Mouse (Mus musculus) gonadal fat pad, adult 2 months (tissue): Measurements from ENCODE around the gene Bst2. TPM values are rescaled to one million over a fixed set of nuclear protein-coding genes. Genes with fewer than 3 reads are reported as not detected.
"Not testable (repeated sequence)": the region's sequence is repeated elsewhere in the genome, so short reads cannot be mapped to it uniquely, and the experiment has no call there.

Experiments
- DNase-seq: peaks from one replicate; pipeline ENCODE4 v3.0.0-alpha.2; 2012; ENCODE audit warnings: low read depth
- polyA plus RNA-seq: library from polyadenylated mRNA; depleted of rRNA; stranded (reverse); fragments of >200 nt; gene quantifications from 2 replicates; pipeline ENCODE4 v1.2.3, GENCODE M21; 2012

Gene Bst2
- polyA plus RNA-seq, 1 experiment = 123 TPM

DNA sequence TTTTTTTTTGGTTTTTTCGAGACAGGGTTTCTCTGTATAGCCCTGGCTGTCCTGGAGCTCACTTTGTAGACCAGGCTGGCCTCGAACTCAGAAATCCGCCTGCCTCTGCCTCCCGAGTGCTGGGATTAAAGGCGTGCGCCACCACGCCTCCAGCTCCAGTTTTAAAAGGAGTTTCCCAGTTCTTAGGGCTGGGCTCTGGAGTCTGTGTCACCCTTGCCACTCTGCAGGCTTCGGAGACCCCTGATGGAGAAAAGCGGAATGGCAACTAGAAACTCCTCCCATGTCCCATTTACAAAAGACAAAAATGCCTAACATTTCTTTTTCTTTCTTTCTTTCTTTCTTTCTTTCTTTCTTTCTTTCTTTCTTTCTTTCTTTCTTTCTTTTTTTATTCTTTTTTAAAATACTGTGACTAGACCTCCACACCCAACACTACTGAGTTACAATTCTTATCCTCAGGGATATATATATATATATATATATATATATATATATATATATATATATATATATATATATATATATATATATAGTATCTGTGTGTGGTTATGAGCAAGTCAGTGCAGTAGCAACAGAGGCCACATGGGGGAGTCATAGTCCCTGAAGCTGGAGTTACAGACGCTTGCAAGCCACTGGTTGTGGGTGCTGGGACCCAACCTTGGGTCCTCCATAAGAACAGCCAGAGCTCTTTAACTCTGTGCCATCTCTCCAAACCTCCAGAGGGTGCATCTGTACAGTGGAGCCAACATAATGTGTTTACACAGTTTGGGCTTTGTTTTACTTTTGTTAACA lies 18.0 kb downstream of the Bst2 start:
- not testable (repeated sequence) for DNase-seq

GRCm38 (mm10) chr8:71516786-71517185 lies 20.5 kb downstream of the Bst2 start:
- no peak for DNase-seq

DNA sequence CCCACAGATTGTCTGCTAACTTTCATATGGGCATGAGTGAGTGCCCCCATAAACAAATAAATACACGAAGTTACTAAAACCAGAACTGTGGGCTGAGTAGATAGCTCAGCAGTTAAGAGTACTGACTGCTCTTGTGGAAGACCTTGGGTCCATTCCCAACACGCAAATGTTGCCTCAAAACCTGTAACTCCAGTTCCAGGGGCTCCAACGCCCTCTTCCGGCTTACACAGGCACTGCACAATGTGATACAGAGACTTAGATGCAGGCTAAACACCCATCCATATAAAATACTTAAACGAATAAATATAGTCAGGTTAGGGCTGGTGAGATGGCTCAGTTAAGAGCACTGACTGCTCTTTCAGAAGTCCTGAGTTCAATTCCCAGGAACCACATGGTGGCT lies 22.2 kb downstream of the Bst2 start:
- no peak for DNase-seq

GRCm38 (mm10) chr8:71513018-71513754 lies 24.1 kb downstream of the Bst2 start:
- no peak for DNase-seq

DNA sequence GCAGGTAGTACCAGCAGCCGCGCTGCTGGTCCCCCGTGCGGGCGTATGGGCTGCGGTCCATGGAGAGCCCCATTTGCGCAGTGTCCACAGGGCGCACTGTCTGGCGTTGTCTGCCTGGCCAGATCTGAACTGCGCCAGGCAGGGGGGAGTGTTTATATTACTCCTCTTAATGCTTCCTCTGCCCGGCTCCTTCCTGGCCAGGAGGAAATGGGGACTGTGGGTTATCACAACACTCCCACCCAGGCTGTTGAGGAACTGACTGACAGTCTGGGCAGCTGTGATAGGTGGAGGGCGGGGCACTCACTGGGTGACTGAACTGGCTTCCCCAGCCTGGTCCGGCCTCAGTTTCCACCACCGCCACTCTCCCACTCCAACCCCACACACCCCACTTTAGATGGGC lies 25.6 kb downstream of the Bst2 start, which contains the start of gene Plvap:
TSS of gene Plvap (minus strand) at position 109 of the 400 bp plus-strand sequence.
- no peak for DNase-seq

DNA sequence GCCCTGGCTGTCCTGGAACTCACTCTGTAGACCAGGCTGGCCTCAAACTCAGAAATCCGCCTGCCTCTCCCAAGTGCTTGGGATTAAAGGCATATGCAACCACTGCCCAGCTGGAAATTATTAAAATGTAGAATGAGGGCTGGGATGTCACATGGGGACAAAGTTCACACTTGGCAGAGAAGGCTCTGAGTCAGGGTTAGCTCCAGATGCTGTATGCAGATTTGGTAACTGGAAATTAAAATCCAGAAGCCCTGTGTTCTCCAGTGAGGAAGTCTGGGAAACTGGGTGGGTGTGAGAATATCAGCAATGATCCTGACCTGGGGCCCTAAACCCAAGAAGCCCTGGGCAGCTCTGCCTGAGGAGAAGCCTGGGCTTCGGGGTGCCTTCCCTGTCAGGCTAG lies 27.9 kb downstream of the Bst2 start:
- DNase-seq = no peak

GRCm38 (mm10) chr8:71507589-71508104 lies 29.6 kb downstream of the Bst2 start:
- DNase-seq = no peak

DNA sequence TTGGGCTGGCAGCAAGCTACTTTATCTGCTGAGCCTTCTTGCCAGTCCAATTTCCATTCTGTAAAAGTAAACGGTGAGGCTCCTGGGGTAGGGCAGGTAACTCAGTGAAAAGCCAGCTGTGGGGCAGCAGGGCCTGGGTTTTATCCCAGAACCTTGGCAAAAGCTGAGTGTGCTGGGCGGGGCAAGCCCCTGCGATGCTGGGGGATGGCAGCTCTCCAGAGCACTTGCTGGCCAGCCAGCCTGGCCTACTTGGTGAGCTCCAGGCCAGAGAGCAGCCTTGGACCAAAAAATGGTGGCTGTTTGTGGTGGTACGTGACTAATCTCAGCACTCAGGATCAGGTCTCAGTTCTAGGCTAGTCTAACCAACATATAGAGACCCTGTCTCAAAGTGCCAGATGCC lies 31.3 kb downstream of the Bst2 start:
- no peak for DNase-seq

DNA sequence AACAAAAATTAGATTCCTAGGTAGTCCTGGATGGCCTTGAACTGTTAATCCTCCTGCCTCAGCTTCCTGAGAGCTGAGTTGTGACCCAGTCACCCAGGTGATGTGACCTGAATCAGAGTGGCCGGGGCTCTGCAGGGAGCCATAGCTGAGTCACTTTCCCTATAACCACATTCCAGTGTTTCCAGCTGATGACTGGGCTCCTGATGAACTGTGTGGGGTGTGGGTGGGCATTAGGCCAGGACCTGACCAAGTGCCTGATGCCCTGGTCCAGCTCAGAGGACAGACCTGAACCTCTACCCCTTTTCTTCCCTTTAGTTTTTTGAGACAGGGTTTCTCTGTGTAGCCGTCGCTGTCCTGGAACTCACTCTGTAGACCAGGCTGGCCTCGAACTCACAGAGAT lies 31.9 kb downstream of the Bst2 start:
- no peak for DNase-seq

- DNase-seq = no peak
Measured at GRCm38 (mm10) chr8:71504349-71504748, 32.9 kb downstream of the Bst2 start.

DNA sequence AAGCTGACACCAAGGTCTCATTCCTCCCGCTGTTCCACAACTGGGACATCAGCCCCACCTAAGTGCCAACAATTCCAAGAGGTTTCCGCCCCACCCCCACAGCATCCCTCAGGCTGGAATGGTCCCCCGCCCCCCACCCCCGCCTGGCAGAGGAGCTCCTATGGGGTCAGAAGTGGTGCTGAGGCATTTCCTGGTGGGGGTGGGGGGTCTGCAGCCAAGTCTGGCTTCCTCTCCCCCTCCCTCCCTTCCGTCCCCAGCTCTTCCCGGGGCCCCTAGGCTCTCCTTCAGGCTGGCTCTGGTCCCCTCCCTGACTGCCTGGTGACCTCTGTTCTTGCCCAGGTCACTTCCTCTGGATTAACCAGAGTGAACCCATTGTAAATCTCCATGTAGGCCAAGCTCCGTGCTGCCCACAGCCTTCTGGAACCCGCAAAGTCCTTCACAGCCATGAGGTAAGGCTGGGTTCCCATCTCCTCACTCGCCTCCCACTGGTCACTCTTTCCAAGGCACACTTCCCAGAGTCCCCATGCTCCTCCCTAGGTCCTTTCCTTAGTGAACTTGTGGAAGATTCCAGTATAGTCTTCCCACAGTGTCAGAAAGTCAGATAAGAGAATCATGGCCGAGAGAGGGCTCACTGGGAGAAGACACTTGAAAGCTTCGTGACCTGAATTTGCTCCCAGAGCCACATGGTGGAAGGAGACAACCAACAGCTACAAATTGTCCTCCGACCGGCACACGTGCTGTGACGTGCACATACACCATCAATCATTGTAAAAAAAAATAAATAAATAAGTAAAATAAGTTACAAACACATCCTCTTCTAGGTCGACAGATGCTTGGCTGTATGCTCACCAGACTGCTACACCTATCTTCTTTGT lies 38.2 kb downstream of the Bst2 start:
- no peak for DNase-seq

- DNase-seq = no peak
Measured at GRCm38 (mm10) chr8:71497881-71498501, 39.3 kb downstream of the Bst2 start.

GRCm38 (mm10) chr8:71497077-71497645 lies 40.1 kb downstream of the Bst2 start:
- no peak for DNase-seq

DNA sequence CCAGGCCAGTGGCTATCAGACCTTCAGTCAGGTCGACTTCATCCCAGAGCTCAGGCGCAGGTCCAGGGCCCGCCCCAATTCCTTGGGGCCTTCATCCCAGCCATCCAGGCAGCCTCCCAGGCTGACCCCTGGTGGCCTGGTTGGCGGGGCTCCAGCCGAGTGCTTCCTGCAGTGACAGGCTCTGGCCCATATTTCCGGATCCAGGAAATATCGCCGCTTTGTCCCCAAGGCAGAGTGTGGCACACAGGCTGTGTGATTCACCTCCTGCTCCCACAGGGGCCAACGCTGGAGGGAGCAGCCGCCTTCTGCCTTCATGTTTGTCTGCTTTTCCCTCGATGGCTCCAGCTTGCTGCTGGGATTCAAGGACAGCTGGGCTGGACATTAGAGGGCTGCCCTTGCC lies 40.8 kb downstream of the Bst2 start:
- DNase-seq = no peak

- no peak for DNase-seq
Measured at GRCm38 (mm10) chr8:71495811-71496210, 41.4 kb downstream of the Bst2 start.

GRCm38 (mm10) chr8:71495039-71495438 lies 42.2 kb downstream of the Bst2 start:
- DNase-seq = no peak

DNA sequence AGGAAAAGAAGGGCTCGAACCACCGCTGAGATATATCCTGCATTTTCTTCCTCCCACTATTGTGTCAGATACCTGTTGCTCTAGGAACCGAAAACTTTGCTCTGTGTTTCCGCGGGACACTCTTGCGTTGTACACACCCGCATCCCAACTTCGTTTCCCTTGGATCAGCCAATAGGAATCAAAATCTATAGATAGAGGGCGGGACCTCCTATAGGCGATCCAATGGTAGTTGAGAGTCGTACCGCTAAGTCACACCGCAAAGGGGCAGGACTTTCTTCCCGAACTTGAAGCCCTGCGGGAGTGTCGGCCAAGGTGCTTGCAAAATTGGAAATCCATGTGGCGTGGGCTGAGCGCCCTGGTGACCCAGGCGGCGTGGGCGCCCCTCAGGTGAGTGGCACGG lies 48.8 kb downstream of the Bst2 start:
- peak; percentile 81 for DNase-seq

DNA sequence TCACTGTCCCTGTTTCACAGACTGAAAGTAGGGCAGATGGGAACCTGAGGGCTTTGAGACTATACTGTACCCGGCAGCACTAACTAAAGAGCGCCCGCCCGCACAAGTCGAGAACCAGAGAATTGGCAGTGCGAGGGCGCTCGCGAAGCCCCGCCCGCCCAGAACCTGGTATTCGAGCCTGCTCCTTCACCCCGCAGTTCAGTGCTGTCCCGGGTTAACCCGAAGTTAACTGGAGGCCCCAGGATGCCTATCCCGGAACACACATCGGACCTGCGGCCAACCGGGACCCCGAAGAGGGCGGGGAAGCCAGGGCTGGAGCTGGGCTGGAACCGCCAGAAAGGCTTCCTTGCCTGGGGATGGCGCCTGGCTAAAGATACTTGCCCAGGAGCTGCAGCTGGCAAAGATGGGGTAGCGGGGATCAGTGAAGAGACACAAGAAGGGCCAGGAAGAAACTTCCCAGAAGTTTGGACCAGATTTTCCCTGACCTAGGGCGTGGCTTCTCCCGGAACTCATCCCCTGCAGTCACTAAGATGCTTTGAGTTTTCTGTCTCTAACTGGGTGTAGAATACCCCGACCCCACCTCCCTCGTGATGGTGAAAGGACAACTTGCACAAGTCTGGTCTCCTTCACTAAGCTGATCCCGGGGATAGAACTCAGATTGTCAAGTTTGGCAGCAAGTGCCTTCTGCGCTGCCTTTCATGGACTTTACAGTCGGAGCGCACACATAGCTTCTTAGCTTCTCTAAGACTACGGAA lies 49.4 kb downstream of the Bst2 start, which contains the start of gene Gtpbp3:
TSS of gene Gtpbp3 (plus strand) at position 413 of the 755 bp plus-strand sequence.
- DNase-seq = no peak

GRCm38 (mm10) chr8:71486136-71486529 lies 51.1 kb downstream of the Bst2 start:
- no peak for DNase-seq
